Mouse (Mus musculus) layer of hippocampus, postnatal 14 days (tissue): Measurements from ENCODE around the gene Clec1a. TPM values are rescaled to one million over a fixed set of nuclear protein-coding genes. Genes with fewer than 3 reads are reported as not detected.
"Not testable (repeated sequence)": the region's sequence is repeated elsewhere in the genome, so short reads cannot be mapped to it uniquely, and the experiment has no call there.

Source experiments
- DNase-seq, 2 experiments: peaks; one replicate each; pipeline ENCODE4 v3.0.0; 2021 to 2022; ENCODE audit warnings: low spot score in 2 of 2, mixed read lengths in 1 of 2
- long read RNA-seq, 2 experiments: library from polyadenylated mRNA; stranded (forward); transcript quantifications; one replicate each; pipeline ENCODE4 v2.0.0; 2021
- total RNA-seq, 2 experiments: library from RNA; stranded (reverse); gene quantifications; 2 replicates each; pipeline ENCODE4 v1.2.3; 2021

Gene Clec1a
- total RNA-seq = 1 to 10 TPM; 2.4 to 3.0 TPM
- long read RNA-seq, experiment 1, full-length matches to known transcripts = 2 of 2 reads
- long read RNA-seq, experiment 1, partial matches to known transcripts = 0 of 2 reads
- long read RNA-seq, experiment 1, other reads (novel, unspliced or antisense) = 0 of 2 reads
- long read RNA-seq, experiment 2 = 0 reads

GRCm38 (mm10) chr6:129451411-129452039 is at the start of gene Clec1a:
TSS of gene Clec1a (minus strand) at chr6:129452000.
- peak in 1 of 2 experiments; percentile 10 for DNase-seq

DNA sequence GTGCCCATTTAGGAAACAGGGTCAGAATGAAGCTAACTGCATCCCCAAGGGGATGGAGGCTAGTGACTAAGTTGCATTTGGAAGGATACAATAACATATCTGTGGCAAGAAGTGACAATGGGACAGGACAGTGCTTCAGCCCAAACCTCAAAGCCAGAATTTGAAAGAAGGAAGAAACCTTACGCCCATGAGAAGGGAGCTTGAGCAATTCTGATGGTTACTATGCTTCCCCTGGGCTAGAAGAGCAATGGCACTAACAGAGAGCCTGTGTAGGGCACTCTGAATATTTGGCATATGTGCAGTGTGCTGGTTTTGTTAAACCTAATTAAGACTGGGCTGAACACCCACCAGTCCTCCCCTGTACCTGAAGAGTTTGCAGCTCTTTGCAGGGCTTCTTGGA is 47.7 kb upstream of the Clec1a start:
- not testable (repeated sequence) for DNase-seq

DNA sequence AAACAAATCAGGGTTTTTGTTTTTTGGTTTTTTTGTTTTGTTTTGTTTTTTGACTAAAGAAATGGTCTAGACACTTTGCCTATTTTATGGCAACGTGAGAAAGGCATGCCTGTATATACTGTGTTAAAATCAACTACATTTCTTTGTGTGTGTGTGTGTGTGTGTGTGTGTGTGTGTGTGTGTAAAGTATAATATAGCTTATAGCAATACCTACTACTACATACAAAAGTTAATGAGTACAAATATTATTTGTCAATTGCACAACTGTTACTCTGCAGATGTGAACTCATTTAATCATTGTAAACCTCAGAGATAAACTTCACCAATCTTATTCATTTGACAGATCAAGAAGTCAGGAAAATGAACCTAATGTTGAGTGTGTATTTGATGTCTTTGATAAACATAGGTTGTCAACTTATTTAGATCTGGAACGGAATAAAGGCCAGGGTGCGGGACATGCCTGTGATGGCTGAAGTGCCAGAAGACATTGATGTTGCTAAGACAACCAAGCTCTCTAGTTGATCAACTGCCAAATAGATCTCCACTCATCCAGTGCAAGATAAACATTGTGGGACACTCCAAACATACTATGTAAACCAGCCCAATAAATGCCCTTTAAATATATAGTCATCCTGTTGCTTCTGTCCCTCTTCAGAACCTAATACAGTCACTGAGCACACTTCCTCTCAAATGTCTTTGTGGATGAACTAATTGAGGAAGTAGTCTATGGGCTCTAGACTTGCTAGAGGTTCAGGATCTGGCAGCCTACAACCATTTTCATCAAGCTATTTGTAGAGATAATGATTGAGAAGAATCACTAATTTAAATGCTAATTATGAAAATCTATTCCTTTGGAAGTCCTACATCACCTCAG is 45.8 kb upstream of the Clec1a start:
- no peak for DNase-seq

DNA sequence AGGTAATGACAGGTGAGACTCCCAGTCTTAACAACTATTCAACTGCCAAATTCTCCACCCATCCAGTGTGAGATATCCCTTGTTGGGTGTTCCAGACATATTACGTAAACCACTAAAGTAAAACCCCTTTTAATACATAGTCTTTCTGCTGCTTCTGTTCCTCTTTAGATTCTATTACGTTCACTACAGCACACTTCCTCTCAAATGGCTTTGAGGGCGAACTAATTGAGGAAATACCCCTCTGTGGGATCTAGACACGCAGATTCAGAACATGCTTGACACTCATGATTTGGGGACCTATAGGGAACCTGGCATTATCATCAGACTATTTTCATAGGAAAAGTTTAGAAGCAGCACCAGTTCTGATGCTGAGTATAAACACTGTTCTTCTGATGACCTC is 43.1 kb upstream of the Clec1a start:
- DNase-seq = no peak

DNA sequence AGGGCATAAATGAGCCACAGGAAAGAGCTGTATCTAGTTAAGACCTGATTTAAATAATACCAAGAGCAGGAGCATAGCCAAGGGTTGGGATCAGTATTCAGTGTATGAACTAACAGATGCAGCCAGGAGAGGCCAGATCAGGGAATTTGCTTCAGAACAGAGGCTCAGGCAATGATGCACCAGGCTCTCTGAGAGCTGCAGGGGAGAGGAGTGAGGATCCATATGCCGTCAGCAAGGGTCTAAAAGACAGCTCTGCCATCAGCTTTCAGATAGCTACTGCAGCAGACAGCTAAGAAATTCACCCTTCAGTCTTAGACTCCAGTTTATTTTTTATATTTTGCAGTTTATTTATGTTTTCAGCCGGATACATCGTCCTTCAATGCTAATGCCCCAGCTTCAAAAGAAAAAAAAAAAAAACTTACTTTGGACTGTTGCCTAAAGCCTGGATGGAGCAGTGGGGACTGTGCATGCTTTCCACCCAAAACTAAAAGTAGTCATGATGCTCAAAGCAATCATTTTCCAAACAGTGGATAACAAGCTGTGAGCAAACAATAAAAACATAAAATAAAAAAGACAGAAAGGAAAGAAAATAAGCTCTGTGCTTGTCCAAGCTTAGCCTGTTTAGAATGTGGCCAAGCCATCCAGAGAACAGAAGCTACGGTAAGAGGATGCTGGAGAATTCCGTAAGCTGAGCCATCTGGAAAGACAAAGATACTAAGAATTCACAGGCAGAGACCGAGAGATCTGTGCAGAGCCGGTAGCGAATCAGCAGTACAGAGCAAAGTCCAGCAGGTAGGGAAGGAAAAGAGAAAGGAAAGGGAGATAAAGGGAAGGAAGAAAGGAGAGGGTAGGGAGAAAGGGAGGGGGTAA is 28.5 kb upstream of the Clec1a start:
- peak; percentile 55 to 76 for DNase-seq

DNA sequence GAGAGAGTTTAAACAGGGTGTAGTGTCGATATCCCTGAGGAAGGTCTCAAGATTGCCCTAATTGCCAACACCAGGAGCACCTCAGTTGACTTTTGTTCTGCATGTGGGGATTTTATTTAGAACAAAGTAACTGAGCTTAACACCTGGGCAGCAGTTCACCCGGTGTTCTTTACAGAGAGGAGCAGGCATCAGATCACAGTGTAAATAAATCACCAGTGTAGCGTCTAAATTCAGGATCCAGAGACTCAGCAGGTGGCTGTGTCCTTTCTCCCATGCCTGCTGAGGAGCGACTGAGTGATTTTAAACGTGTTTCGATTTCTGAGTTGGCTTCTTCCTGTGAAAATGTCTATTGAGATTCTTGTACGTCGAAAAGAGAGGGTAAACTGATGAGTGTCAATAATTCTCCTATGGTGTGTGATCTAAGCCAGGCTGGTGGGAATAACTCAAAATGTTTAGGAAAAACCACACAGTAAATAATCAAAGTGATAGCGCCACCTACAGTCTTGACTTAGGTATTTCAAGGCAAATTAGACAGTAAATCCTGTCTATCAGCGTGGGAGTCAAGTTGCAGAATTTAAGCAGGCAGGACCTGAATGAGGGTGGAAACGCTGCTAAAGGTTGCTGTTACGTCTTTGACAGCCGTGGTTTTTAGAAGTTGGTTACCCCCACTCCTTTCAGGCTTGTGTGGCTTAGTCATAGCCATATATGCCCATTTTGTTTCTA is 24.8 kb upstream of the Clec1a start:
- peak in 1 of 2 experiments; percentile 53 for DNase-seq

DNA sequence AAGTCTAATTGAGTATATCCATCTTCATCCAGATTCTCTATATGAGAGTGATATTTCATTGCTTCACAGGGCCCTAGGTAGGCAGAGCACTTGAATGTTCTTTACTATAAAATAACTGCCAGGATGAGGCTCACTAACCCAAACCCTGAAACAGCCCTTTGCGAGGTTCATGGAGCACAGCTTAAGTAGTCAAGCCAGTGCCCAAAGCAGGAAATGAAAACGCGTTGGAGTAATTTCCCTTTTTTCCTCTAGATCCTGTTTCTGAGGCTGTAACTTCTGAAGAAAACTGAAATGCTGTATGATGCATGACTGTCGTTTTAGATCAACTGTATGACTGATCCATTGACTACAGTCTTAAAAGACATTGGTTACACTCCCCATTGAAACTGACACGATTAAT is 20.8 kb upstream of the Clec1a start:
- DNase-seq = no peak

DNA sequence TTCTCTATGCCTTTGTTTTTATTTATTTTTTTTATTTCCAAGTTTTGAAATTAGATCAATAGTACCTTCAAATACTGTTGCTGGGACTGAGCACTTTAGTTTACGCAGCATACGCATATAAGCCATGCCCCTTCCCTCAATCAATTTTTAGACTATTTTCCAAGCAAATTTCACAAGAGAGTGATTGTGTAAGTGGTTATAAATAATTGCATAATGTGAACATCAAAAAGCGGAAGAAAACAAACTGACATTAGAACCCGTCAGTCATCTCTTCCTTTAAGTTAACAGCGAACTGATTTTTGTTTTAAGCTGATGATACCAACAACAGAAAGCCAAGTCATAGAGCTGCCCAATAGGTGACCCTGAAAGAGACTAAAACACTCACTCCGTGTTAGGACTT is 19.6 kb upstream of the Clec1a start:
- no peak for DNase-seq

DNA sequence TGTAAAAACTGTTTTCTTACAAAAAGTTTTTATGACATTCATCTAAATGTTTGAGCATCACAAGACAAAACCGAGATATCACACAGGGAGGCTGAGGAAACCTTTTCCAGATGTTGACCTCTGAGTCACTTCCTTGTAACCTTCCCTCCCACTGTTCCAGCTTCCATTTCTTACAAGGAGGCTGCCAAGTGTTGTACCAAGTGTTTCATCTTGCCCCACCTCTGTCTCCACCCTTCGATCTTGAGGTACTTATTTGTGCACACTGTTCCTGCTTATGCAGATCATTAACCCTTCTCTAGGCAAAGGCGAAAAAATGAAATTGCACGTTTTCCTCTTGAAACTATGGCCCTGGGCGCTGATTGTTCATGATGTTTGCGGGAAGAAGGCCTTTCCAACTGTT is 2.1 kb downstream of the Clec1a start:
- no peak for DNase-seq

GRCm38 (mm10) chr6:129438033-129438432 is 13.8 kb downstream of the Clec1a start:
- no peak for DNase-seq

- no peak for DNase-seq
These were observed 15.8 kb downstream of the Clec1a start for GRCm38 (mm10) chr6:129436025-129436424.

DNA sequence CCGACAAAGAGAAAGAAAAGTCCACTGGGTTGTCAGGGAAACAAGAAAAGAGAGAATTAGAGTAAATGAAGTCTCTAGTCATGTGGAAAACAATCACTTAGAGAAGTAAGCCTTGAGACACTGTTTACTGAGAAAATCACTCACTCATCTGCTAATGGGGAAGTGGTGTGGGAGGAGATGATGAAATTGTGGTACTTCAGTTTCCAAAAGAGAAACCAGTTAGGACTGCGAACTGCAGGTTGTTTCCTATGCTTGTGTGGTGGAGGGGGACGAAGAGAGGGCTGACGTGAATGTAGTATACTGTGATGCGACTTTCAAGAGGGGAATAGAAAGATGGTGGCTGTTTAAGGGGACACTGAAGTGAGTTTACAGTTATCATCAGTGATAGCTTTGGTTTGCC is 17.6 kb downstream of the Clec1a start:
- DNase-seq = no peak

GRCm38 (mm10) chr6:129427281-129427680 is 24.5 kb downstream of the Clec1a start:
- no peak for DNase-seq

DNA sequence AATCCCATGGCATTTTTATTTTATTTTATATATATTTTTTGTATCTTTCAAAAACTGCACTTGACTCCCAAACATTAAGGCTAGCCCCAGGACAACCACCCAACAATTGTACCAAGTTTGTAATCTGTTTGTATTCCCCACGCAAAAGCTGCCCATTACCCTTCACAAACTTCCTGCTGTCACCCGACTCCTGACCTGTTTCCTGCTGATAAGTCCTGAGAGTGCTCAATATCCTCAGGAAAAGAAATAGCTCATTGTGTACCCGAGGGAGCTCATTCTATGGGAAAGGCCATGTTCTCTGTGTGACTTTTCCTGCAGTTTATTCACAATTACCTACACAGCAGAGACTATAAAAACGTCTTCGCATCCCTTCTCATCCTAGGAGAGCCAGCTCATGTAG is 26.0 kb downstream of the Clec1a start:
- DNase-seq = no peak

DNA sequence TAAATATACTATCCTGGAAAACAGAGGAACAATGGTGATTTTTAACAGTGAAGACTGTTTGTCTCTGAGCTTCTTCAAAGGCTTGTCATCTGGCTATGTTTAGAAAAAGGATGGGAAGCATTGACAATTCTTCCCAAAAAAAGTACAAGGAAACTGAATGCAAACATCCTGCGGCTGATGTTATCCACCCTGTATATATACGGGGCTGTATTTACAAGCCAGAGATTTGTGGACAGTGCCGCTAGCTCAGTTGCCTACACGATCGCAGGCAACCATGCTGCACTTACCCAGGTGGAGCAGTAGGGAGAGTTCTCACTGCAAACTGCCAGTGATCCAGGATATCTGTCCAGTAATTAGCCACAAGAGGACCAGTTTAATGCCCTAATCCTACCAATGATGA is 26.6 kb downstream of the Clec1a start:
- no peak for DNase-seq

DNA sequence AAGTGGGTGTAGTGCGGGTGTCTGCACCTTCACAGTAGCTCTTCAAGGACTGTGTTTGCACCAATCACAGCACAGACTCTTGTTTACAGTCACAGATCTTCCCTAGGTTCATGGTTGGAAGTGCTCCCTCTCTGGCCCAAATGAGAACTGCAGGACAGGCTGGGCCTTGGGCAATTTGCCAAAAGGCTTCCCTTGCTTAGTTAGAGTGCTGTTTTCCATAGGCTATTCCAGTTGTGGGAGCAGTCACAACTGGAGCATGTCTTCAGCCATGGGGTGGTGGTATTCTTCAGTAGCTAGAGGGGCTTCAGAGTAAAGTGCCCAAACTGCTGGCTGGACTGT is 28.1 kb downstream of the Clec1a start:
- peak; percentile 71 for DNase-seq

- DNase-seq = no peak
These were observed 28.6 kb downstream of the Clec1a start for GRCm38 (mm10) chr6:129423040-129423733.

- DNase-seq = no peak
These were observed 29.5 kb downstream of the Clec1a start for GRCm38 (mm10) chr6:129422311-129422710.

GRCm38 (mm10) chr6:129414177-129414576 is 37.6 kb downstream of the Clec1a start:
- no peak for DNase-seq

DNA sequence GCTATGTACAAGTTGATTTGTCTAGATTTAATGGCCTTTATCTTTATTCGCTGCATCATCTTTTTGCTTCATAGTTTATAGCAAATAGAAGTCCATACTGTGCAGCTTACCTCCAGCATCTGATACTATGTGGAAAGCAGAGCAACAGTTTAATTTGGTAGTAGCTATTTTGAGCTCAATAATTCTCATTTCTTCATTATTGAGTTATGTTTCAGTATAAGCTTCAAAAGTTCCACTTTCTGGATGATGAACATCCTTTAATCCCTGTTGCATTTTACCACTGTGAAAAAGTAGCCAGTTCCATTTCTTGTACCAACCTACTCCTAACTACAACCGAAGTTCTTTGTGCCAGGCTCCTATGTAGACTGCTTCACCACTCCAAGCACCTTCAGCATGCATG is 43.2 kb downstream of the Clec1a start, which contains the start of gene Clec9a:
Gene Clec9a, plus strand, starts transcription at position 301 of the 400 bp plus-strand sequence.
- DNase-seq = no peak
